Mouse (Mus musculus): ENCODE data around the gene D430042O09Rik.
"Not testable (repeated sequence)": the region's sequence is repeated elsewhere in the genome, so short reads cannot be mapped to it uniquely, and the experiment has no call there.

The D430042O09Rik gene

DNA sequence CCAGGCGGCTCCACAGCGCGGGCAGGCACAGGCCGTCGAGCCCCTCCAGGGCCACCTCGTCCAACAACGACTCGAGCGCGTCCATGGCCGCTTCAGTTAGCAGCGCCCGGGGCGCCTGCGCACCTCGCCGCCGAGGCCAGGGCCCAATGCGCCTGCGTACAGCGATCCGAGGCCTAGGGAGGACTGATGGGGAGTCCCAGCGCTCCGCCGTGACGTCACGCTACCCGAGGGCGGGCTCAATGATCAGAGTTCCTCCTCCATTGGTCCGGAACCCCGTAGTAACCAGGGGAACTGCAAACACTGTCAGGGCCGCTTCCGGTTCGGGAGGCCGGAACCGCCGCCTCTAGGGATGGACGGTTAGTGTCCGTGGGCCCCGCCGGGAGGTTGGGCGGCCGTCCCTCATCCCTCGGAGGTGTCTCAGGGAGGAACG, at the start of gene D430042O09Rik, which contains the start of gene Gtf3c1:
Gene D430042O09Rik (plus strand): TSS at position 296 of the 430 bp plus-strand sequence.
Gene Gtf3c1 (minus strand): TSS at position 188 of the 430 bp plus-strand sequence.
- peak; percentile 94 for DNase-seq (ENCODE audit: extremely low spot score, low read depth, low spot score)

DNA sequence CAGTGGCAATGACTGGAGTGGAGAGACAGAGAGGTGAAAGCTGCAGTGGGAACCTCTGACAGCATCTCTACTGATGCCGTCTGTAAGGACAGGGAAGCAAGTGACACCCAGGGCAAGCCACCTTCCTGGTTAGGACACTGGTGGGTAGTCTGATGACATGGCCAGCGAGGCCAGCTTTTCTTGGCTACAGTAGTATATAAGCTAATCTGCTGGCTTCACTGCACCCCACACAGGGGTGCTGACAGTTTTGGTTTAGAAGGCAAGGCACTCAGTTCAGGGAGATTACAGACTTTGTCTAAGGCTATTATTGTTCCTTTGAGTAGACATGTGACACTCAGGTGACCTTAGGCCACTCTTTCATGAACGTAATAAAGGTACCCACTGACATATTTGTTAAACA, 44.0 kb upstream of the D430042O09Rik start:
- no peak for DNase-seq (ENCODE audit: extremely low spot score, low read depth, low spot score)

DNA sequence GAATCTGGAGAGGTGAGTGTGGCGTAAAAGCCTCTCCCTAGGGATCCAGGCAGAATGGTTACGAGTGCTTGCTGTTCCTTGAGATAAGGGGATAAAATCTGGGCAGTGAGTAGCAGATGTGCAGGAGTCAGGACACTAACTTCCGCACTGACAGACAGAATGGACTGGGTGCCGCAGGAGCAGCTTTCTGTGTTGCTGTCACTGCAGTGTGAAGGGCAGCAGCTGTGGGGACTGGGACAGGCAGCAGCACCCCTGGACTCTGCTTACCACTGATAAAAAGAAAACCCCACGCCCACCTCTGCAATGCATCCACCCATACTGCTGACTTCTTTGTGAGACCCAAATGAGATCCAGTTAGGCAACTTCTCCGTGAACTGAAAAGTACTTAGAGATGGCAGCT, 36.8 kb upstream of the D430042O09Rik start:
- DNase-seq (ENCODE audit: extremely low spot score, low read depth, low spot score) = no peak

DNA sequence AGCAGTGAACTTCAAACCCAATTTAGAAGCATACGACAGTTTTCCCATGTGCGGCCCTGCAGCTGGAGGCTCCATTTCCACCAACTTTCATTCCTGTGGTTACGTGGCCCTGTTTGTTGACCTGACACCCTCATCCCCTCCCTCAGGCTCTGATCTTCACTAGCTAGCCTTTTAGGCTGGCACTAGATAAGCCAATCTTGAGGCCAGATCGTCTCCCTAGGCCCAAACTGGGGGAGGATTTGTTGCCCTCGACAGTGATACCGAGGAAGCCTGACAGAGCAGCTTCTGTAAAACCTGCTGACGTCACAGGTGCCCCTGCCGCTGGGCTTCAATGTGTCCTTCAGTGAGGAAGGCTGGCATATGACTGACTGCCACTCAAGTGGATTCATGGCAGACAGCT, 36.3 kb upstream of the D430042O09Rik start:
- DNase-seq (ENCODE audit: extremely low spot score, low read depth, low spot score) = no peak

DNA sequence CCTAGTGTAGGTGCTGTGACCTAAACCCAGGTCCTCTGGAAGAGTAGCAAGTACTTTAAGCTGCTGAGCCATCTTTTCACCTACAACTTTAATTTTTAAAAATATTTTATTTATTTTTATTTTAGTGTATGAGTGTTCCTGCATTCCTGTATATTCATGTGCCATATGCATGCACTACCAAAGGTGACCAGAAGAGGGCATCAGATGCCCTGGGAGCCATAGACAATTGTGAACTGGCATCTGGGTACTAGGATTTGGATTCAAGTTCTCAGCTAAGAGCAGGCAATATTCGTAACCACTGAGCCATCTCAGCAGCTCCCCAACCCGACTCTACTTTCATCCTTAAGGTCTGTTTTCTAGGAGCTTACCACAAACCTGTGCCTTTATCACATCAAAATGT, 32.8 kb upstream of the D430042O09Rik start:
- DNase-seq (ENCODE audit: extremely low spot score, low read depth, low spot score) = peak; percentile 30

DNA sequence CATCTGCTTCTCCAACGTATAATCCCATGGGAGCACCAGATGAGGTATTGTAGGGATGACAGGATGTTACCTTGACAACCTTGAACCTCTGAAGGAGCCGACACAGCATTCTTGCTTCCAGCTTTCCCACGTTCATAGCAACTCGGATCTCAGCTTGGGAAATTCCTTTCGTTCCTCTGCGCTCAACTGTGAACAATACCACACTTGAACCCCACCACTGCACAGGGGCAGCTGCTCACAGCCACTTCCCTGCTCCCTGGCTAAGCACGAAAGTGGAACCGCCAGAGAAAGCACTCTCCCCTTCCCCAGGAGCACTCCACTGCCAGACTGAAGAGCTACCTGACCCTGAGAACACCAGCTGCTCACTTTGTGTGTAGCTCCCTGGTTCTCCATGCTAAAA, 28.9 kb upstream of the D430042O09Rik start:
- no peak for DNase-seq (ENCODE audit: extremely low spot score, low read depth, low spot score)

DNA sequence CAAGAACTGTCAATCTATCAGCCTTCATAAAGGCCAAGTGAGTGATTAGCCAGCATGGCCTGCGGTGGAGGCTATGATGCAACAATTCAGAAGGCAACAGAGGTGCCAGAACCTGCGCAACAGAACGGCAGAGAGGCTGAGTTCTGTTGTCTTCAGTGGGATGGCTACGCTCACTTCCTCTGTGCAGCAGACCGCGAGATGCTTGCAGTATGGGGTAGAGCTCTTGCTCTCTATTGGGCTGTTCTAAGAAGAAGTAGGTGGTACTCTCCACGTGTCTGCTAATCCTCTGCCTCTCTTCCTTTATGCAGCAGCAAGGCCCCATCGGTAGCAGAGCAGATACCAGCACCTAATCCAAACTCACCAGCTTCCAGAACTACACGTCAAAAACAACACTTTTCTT, 27.8 kb upstream of the D430042O09Rik start:
- no peak for DNase-seq (ENCODE audit: extremely low spot score, low read depth, low spot score)

DNA sequence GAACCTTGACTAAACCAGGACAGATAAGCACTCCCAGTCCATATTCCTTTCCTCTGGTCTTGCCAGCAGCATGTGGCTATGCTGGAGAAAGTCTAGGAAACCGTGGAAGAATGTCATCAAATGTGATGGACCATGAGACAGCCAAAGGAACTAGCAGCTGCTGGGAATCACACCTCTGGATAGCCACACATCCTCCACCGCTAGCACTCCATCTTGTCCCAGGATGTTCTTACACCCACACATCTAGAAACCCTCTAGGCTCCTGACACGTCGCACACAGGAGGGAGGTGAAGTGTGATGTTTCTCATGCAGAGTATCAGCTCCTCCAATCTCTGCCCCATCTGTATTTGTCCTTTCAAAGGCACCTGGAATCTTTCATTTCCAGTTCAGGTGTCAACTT, 17.2 kb upstream of the D430042O09Rik start:
- no peak for DNase-seq (ENCODE audit: extremely low spot score, low read depth, low spot score)

DNA sequence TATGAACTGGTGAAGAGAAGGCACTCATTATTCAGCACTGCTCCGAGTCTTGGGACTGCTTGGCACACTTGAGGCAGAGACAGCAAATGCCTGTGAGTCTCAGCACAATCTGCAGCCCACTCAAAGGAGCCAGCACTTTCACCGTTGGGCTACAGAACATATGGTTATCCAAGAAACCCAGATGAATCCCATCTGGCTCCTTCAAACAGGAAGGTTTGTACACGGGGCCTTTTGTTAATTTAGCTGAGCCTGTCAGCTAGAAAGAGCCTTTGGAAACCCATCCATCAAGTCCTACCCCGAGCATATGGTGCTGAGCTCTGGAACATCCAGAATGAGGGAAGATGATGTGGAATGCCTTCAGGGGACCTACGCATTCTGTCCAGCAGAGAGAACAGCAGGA, 13.6 kb upstream of the D430042O09Rik start:
- no peak for DNase-seq (ENCODE audit: extremely low spot score, low read depth, low spot score)

DNA sequence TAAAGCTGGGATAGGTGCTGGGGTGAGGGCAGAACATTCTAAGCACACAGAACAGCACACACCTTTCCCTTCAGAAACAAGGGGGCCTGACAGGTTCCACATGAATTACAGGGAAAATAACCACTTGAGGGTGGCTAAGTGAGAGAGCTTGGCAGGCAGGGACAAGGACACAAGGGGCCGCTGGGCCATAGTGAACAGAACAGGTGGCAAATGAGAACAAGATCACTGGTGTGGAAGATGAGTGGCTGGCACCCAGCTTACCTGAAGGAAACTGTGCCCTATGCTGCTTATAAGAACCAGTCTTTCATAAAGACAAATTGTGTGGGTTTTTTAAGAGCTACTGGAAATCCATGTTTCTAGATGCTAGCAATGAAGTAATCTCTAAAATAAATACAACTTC, 4.9 kb upstream of the D430042O09Rik start:
- no peak for DNase-seq (ENCODE audit: extremely low spot score, low read depth, low spot score)

DNA sequence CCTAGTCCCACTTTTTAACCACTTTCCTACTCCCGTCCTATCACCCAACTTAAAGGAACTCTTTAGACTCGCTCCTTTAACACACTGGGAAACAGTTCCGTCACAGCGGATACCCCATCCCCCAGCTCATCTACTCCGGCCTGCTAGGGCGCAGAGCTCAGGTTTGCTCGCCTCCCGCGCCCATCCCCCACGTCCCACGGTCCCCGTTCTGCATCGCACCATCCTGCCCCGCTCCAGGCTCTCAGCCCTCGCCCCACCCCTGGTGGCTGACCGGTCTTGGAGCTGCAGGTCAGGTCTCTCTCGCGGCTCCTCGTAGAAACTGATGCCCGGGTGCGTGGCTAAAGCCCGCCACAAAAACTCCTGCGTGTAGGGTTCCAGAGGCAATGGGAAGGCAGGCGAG, 502 bp upstream of the D430042O09Rik start:
- DNase-seq (ENCODE audit: extremely low spot score, low read depth, low spot score) = peak; percentile 6

DNA sequence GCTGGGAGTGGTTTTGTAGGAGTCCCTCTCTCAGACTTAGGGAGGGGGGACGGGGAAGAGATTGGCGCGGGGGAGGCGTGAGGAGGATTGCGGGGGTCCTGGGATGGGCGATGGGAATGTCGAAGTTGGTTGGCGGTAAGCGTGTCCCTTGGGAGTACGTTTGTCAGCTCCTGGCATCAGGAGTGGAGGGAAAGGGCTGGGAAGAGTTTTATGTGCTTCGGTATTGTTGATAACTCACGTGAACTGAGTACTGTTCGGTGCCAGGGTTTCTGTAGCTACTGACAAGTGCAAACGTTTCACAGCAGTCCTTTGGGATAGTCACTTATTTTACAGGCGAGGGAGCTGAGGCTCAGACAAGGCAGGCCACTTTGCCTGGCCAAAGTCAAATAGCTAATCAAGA, 412 bp downstream of the D430042O09Rik start:
- DNase-seq (ENCODE audit: extremely low spot score, low read depth, low spot score) = no peak

DNA sequence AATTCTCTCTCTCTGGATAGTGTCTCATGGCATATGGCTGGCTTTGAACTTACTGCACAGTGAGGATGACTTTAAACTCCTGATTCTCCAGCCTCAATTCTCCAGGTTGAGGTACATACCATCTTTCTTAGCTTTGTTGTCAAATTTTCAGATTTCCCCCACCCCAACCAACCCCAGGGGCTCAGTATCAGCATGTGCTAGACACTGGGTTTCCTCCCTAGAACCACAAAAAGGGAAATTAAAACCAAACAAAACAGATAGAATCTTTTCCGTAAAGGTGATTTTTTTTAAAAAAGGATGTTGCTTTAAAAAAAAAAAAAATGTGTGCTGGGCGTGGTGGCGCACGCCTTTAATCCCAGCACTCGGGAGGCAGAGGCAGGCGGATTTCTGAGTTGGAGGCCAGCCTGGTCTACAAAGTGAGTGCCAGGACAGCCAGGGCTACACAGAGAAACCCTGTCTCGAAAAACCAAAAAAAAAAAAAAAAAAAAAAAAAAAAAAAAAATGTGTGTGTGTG, 5.9 kb downstream of the D430042O09Rik start:
- not testable (repeated sequence) for DNase-seq (ENCODE audit: extremely low spot score, low read depth, low spot score)

DNA sequence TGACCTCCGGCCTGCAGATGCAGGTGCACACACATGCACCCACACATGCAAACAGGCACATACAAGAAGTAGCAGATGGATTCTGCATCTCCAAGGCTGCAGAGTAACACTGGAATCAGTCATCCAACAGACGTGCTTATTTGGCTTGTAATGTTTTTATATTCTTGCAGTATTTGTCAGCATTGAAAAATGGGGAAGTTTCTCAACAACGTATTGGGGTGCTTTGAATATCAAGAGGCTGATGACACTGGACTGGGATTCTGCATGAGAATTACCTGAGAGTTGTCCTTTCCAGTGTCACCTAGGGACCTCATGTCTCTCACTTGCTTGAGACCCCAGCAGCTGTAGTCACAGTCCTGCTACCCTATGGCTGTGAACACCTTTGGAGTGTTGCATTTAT, 7.1 kb downstream of the D430042O09Rik start:
- no peak for DNase-seq (ENCODE audit: extremely low spot score, low read depth, low spot score)

DNA sequence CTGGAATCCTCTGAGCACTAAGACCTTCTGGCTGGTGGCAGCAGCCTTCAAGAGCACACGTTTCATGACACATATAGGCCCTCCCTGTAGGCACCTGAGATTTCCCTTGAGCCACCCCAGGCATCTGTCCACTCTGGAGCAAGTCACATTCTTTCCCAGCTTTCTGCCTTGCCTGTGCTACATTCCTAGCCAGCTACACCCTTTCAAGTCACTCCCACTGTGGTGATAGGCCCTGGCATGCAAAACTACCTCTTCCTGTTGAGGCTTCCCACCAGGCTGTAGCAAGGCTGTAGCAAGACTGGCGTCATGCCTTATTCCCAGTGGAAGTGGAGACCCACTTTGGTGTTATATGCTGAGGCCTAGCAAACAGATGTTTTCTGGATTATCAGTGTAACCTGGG, 9.0 kb downstream of the D430042O09Rik start:
- no peak for DNase-seq (ENCODE audit: extremely low spot score, low read depth, low spot score)

DNA sequence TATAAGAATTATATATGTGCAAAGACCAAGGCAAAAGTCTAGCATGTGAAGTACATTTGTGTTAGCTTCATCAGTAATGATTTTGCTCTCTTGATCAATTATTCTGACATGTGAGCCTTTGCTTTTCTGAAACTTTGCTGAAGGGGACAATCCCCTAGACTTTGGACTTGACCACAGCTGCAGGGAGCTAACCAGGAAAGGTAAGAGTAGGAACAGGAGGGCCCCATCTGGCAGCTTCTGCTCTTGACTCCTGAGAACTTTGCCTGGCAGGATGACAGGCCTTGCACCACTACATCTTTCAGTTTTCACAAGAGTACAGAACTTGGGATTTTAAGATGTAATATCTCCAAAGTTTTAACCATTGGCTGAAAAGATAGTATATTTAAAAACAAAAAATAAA, 9.9 kb downstream of the D430042O09Rik start:
- no peak for DNase-seq (ENCODE audit: extremely low spot score, low read depth, low spot score)

DNA sequence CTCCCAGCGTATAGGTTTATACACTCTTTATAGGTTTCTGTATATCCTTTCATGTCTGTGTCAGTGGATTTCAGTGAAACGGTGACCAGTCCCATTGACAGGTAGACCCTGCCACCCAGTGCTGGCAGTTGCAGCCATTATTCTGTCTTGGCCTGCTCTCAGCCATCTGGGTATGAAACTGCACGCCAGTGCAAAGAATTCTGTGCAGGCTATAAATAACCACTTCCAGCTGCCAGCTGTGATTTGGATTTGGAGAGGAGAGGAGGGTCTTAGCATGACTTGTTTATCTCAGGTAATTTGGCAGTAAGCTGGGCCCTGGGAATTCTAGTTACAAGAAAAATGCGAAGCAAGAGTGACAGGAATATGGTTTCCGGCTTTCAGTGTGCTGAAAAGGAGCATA, 12.7 kb downstream of the D430042O09Rik start:
- DNase-seq (ENCODE audit: extremely low spot score, low read depth, low spot score) = no peak

DNA sequence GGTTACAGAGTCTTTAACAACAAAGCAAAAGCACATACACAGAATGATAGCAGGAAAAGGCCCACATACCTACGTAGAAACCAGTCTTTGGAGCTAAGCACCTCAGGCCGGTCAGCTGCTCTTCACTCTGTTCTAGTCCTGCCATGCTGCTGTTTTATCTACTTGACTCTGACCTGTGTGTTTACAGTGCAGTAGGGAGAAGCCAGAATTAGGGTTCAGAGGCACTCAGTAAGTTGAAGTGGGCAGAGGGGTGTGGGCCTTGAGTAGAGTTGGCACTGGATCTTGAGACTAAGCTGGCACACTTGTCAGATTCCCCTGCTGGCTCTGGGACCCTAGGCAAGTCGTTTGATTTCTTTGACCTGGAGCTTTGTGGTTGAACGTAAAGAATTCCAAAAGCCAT, 13.3 kb downstream of the D430042O09Rik start:
- no peak for DNase-seq (ENCODE audit: extremely low spot score, low read depth, low spot score)

DNA sequence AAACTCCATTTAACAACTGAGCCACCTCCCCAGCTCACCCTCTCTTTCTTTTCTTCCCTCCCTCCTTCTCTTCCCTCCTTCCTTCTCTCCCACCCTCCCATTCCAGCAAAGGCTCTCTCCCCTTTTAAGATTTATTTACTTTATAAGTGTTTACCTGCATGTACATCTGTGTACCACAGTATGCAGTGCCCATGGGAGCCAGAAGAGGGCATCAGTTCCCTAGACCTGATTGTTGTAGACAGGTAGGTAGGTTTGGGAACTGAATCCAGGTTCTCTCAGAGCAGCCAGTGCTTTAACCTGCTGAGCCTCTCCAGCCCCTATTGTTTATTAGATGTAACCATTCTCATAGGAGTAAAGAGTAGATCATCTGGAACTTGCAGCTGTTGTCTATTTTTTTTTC, 14.4 kb downstream of the D430042O09Rik start:
- no peak for DNase-seq (ENCODE audit: extremely low spot score, low read depth, low spot score)

DNA sequence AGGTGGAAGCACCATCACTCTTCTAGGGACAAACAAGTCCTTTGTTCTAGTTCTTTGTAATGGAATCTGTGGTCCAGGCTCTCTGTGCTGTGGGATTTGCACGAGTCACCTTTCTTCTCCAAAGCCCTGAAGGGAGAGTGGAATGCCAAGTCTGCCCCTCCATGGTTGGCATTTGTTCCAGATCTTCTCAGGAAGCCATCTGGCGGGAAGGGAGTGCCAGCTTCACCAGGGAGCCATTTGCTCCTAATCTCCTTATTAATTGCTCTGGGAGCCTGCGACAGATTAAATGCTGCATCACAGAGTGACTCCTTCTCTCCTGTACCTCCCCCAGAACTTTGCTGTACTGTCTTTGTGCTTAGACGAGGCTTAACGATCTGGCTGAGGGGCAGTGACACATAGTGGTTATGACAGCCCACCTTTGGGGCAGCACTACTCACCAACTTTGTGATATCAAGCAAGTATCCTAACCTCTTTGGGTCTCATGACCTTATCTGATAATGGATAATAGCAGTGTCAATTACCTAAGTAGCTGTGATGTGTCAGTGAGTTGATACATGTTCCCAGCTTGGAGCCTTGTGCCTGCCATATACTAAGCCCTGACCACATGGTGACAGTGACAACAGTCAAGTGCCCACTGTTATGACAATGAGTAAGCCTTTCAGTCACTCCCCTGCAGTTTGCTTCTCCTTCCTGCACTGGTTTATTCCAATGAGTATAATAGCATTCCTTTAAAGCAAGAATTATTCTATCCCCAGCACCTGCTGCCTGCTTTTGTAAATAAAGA, 15.7 kb downstream of the D430042O09Rik start:
- DNase-seq (ENCODE audit: extremely low spot score, low read depth, low spot score) = no peak

DNA sequence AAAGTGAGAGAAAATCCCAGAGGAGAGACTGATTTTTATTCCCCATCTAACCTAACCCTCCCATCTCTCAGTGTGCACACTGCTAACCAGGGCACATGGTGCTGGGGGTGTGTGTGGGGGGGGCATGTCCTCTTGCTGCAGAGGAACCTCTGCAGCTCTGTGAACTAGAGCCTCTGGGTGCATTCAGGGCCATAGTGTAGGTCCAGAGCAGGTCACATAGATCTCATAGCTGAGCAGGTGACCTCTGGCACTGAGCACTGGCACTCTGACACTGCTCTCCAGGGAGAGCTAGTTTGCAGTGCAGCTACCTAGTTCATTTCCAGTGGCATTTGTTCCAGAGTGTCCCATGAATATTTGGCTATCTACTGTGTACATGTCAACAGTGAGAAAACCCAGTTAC, 24.0 kb downstream of the D430042O09Rik start:
- no peak for DNase-seq (ENCODE audit: extremely low spot score, low read depth, low spot score)

DNA sequence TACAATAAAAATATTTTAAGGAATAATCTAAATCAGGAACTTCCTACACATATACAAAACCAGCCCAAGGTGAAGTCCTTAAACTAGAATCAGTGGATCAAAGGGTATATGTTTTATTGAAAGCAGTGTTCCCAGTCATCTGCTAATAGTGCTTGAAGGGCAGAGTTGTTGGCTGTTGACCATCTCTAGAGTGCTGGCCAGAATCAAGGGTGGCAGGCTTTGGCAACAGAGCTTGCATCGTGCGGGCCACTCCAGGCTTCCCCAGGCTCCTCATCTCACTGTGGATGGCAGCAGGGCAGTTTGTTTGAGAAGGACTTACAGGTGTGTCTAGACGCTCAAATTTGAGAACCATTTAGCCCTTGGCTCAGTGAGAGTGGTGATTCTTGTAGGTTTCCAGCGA, 26.1 kb downstream of the D430042O09Rik start:
- DNase-seq (ENCODE audit: extremely low spot score, low read depth, low spot score) = no peak
